Mouse (Mus musculus) midbrain, embryonic 15.5 days (tissue): ENCODE measurements around the gene Zbtb20. TPM values are rescaled to one million over a fixed set of nuclear protein-coding genes. Genes with fewer than 3 reads are reported as not detected.

Source experiments
- ATAC-seq: fragments of 200-750 bp; cut with Nextera tagmentation; replicated peaks from 2 replicates; pipeline ENCODE4 v1.8.0; 2017; ENCODE audit warnings: moderate TSS enrichment
- H3K27ac ChIP-seq: fragments of 300-500 bp; sonication (generic); 2 replicates; pipeline ENCODE4 v1.5.1; 2015; ENCODE audit warnings: mild to moderate bottlenecking, inconsistent platforms
- H3K27me3 ChIP-seq: fragments of 300-500 bp; sonication (generic); replicated peaks from 2 replicates; pipeline ENCODE4 v1.6.1; 2015; ENCODE audit warnings: inconsistent platforms
- H3K36me3 ChIP-seq: fragments of 300-500 bp; sonication (generic); replicated peaks from 2 replicates; pipeline ENCODE4 v1.6.1; 2015; ENCODE audit warnings: inconsistent platforms
- H3K4me1 ChIP-seq: fragments of 300-500 bp; sonication (generic); 2 replicates; pipeline ENCODE4 v1.6.1; 2015; ENCODE audit warnings: inconsistent platforms
- H3K4me2 ChIP-seq: fragments of 300-500 bp; sonication (generic); 2 replicates; pipeline ENCODE4 v1.6.1; 2015; ENCODE audit warnings: inconsistent platforms, mild to moderate bottlenecking, moderate library complexity
- H3K4me3 ChIP-seq: fragments of 300-500 bp; sonication (generic); 2 replicates; pipeline ENCODE4 v1.5.1; 2015; ENCODE audit warnings: mild to moderate bottlenecking, inconsistent platforms
- H3K9ac ChIP-seq: fragments of 300-500 bp; sonication (generic); 2 replicates; pipeline ENCODE4 v1.6.1; 2015; ENCODE audit warnings: mild to moderate bottlenecking, inconsistent platforms
- H3K9me3 ChIP-seq: fragments of 300-500 bp; sonication (generic); 2 replicates; pipeline ENCODE4 v1.6.1; 2016; ENCODE audit warnings: inconsistent platforms
- WGBS: fragments of 180-500 bp; shearing (Covaris S2); methylation state at CpG from one replicate; pipeline ENCODE4 v1.1.7; 2015; ENCODE audit warnings: mixed read lengths; 5-methylcytosine and 5-hydroxymethylcytosine counted together
- polyA plus RNA-seq: library from polyadenylated mRNA; unstranded; fragments of >200 nt; fragmentation: Nextera tagmentation; extraction: Ambion mirVana; gene quantifications from 2 replicates; pipeline ENCODE4 v1.2.1, GENCODE M21; 2015

The Zbtb20 gene
- polyA plus RNA-seq, 1 experiment from 2014 or later = 76.5 TPM

DNA sequence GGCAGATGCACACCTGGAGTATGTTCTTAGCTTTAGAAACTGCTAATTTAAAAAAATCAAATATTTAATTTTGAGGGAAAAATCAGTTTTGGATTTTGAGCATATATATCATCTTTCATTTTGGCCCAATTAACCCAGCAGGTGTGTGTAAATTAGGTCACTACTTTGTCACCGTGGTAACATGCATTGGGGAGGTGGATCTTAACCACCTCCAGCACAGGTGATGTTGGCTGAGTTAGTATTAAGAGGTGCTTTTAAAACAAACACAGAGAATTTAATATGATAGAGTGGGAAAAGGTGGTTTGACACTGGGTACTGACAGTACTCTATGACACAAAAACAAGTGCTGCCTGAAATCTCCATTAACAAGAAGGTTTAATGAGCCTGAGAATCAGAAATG lies 218.5 kb downstream of the Zbtb20 start:
- Histone ChIP-seq H3K4me3 (no peak overlapping the region), H3K9ac (no peak overlapping the region), H3K27me3 (no peaks in the 10 kb centered on the region), H3K27ac (no peak overlapping the region), H3K9me3 (no peaks in the 10 kb centered on the region), H3K36me3 (no peaks in the 10 kb centered on the region), H3K4me2 (no peak overlapping the region), H3K4me1 (no peaks in the 10 kb centered on the region)
- ATAC-seq = no peak
- WGBS = 90% methylated on average over 1 of the region's 1 CpGs

DNA sequence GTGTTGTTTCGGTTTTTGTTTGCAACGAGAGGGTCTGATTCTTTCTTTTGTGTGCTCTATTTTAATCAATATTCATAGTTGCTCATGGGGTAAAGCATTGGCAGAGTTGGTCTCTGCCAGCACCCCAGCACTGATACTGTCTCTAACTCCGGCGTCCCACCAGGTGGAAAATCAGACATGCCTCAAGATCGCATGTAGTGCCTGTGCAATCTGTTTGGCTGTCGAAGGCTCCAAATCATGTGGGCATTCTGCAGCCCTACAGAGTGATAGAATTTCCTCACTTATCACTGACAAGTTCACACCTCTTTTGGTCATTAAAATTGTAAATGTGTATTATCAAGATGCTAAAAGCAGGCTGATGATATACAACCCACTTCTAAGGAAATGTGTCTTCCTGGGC lies 219.1 kb downstream of the Zbtb20 start:
- no peak for ATAC-seq

DNA sequence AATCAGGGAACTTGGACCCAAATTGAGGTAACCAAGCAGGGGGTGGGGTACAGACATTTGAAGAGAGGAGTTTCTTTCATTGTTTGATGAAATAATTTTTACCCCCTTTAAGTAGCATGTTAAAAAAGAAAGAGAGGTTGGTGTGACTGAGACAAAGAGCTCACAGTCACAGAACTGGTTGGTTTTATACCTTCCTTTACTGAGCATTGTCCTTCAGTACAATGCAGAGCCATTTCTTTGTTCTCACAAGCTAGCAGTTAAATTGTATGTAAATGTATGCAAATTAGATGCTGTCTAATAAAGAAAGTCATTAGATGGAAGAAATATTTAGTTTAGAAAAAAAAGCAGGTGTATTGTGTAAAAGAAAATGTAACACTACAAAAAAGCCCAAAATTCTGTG lies 220.4 kb downstream of the Zbtb20 start:
- no peak overlapping the region for H3K4me3 ChIP-seq
- H3K27ac ChIP-seq = peak overlapping the region; percentile 45; the same call in 1 of the 2 replicates
- ATAC-seq = no peak; the same call in 1 of the 2 replicates
- H3K9me3 ChIP-seq = no peaks in the 10 kb centered on the region
- no peaks in the 10 kb centered on the region for H3K36me3 ChIP-seq
- no peak overlapping the region for H3K4me2 ChIP-seq
- H3K27me3 ChIP-seq = no peaks in the 10 kb centered on the region
- no peaks in the 10 kb centered on the region for H3K4me1 ChIP-seq
- no peak overlapping the region for H3K9ac ChIP-seq

More for the DNA sequence above, 219.1 kb downstream of the Zbtb20 start:
- H3K36me3 ChIP-seq = no peaks in the 10 kb centered on the region
- no peaks in the 10 kb centered on the region for H3K9me3 ChIP-seq
- no peaks in the 10 kb centered on the region for H3K4me1 ChIP-seq
- no peaks in the 10 kb centered on the region for H3K27me3 ChIP-seq
- H3K4me2 ChIP-seq = no peak overlapping the region
- no peak overlapping the region for H3K27ac ChIP-seq
- 81% methylated on average over 6 of the region's 6 CpGs for WGBS
- H3K9ac ChIP-seq = no peak overlapping the region
- H3K4me3 ChIP-seq = no peak overlapping the region

DNA sequence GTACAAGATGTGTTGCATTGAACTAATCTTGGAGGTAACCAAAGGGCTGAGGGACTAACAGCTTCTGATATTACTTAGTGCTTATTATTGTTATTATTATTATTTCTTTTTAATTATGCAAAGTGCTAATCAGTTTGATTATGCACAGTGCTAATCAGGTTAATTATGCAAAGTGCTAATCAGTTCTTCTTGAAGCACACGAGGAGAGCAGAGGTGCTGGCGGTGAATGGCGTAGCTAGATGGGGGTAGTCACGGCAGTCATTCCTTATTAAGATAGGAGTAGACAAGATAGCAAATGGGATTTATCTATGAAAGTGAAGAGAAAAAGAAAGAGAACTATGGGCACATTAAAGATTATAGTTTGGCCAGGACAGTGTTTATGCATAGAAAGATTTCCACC lies 222.5 kb downstream of the Zbtb20 start:
- no peak for ATAC-seq
- H3K4me1 ChIP-seq = no peaks in the 10 kb centered on the region
- no peak overlapping the region for H3K4me3 ChIP-seq
- no peak overlapping the region for H3K9ac ChIP-seq
- H3K36me3 ChIP-seq = no peaks in the 10 kb centered on the region
- no peaks in the 10 kb centered on the region for H3K27me3 ChIP-seq
- WGBS = 56% methylated on average over 4 of the region's 4 CpGs
- H3K9me3 ChIP-seq = no peaks in the 10 kb centered on the region
- H3K27ac ChIP-seq = no peak overlapping the region
- no peak overlapping the region for H3K4me2 ChIP-seq

DNA sequence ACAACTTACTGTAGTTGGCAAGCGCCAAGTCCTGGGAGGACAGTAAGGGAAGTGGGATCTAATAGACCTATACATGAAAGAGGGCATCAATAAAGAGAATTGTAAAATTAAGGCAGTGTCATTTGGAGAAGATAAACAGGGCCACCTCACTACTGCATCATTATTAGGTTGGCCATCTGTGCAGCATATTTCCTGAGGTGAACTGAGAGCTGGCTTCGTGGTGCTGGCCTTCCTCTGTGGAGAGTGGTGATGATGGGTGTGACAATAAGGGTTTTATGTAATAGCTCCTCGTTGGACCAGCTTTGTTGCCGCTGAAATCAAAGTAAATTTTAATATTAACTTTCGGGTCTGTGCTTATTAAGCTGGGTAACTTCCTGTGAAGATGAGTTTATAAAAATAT lies 223.0 kb downstream of the Zbtb20 start:
- Histone ChIP-seq H3K36me3 (no peaks in the 10 kb centered on the region), H3K4me1 (no peaks in the 10 kb centered on the region), H3K27ac (no peak overlapping the region), H3K27me3 (no peaks in the 10 kb centered on the region), H3K4me3 (no peak overlapping the region), H3K9me3 (no peaks in the 10 kb centered on the region), H3K9ac (no peak overlapping the region), H3K4me2 (no peak overlapping the region)
- ATAC-seq = no peak
- WGBS = 82% methylated on average over 5 of the region's 5 CpGs

DNA sequence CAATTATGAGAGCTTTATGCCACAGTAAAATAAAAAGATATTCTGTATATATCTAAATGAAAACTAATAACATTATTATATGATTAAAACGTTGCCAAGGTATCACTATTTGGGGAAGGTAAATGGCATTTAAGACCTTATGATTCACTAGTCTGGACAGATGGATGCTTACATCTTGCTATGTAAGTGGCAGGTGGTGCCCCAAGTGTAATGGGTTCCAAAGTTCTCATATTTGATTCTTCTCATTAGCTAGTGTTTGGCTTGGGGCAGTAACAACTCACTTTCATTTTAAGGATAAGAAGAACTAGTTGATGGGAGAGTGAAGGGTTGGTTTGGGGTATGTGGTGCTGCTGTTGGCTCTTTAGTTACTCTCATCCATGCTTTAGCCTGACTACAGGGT lies 235.6 kb downstream of the Zbtb20 start:
- Histone ChIP-seq H3K27me3 (no peaks in the 10 kb centered on the region), H3K4me1 (no peaks in the 10 kb centered on the region), H3K4me2 (no peak overlapping the region), H3K27ac (no peak overlapping the region), H3K4me3 (no peak overlapping the region), H3K9me3 (no peaks in the 10 kb centered on the region), H3K9ac (no peak overlapping the region), H3K36me3 (no peaks in the 10 kb centered on the region)
- no peak for ATAC-seq
- 80% methylated on average over 1 of the region's 1 CpGs for WGBS

DNA sequence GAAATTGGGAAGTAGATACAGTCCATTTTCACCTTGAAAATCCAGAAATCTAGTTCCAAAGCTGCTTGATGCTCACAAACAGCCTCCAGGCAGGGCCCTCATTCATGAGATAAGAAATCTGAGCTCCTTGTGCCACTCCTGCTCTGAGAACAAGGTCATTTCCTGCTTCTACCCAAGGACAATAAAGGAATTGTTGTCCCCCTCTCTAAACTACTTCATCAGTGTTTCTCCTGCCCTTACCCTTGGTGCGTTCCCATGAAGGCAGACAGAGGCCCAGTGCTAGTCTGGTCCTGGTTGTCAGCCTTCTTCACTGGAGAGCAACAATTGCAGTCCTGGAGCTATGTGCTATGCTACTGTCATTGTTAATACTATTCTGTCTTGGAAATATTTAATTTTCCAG lies 238.3 kb downstream of the Zbtb20 start:
- Histone ChIP-seq H3K4me1 (no peaks in the 10 kb centered on the region), H3K9me3 (no peaks in the 10 kb centered on the region), H3K9ac (no peak overlapping the region), H3K4me3 (no peak overlapping the region), H3K27ac (no peak overlapping the region), H3K36me3 (no peaks in the 10 kb centered on the region), H3K27me3 (no peaks in the 10 kb centered on the region), H3K4me2 (no peak overlapping the region)
- WGBS = 79% methylated on average over 1 of the region's 1 CpGs
- ATAC-seq = no peak

DNA sequence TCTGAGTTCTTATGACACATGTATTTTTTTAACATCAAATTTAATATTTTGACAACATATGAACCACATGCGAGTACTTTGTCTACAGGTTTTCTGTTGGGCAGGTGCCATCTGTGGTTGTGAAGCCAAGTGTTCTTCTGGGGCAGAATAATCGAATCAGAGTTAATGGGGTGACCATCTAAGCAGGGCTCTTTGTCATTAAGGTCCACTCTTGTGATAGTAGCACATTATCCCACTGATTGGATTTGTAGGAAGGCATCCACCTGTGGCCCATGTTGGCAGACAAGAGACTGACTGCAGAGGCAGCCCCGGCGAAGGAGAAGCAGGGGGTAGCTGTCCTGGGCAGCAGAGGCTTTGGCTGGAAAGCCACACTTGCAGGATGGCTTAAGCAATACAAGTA lies 254.3 kb downstream of the Zbtb20 start:
- H3K4me2 ChIP-seq = no peak overlapping the region
- H3K9me3 ChIP-seq = no peaks in the 10 kb centered on the region
- H3K9ac ChIP-seq = no peak overlapping the region
- H3K4me1 ChIP-seq = peaks cover 8% of the 10 kb centered on the region; the same call in 1 of the 2 replicates
- H3K36me3 ChIP-seq = no peaks in the 10 kb centered on the region
- WGBS = 73% methylated on average over 4 of the region's 4 CpGs
- ATAC-seq = no peak; the same call in 1 of the 2 replicates
- H3K27me3 ChIP-seq = no peaks in the 10 kb centered on the region
- H3K27ac ChIP-seq = peak overlapping the region; percentile 58; the same call in 1 of the 2 replicates
- H3K4me3 ChIP-seq = no peak overlapping the region

DNA sequence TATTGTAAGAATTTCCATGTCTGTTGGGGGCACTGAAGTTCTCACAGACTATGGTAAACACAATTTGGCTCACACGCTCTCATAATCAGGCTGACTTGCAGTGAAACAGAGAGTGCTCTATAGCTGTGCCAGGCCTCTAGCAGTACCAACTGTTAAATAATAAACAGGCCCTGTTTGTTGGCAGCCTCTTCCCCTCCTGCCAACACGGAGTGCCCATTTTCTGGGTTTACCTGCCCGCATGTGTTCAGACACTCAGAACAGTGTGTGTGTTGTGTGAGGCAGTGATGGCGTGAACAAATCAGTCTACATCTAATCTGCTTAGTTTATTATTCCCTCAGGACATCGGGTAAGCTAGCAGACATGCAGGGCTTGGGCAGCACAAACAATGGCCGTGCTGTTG lies 254.9 kb downstream of the Zbtb20 start:
- Histone ChIP-seq H3K9ac (no peak overlapping the region), H3K4me3 (no peak overlapping the region), H3K9me3 (no peaks in the 10 kb centered on the region), H3K4me2 (no peak overlapping the region), H3K27ac (peak overlapping the region; percentile 58), H3K27me3 (no peaks in the 10 kb centered on the region), H3K4me1 (peaks cover 8% of the 10 kb centered on the region; the same call in 1 of the 2 replicates), H3K36me3 (no peaks in the 10 kb centered on the region)
- 39% methylated on average over 6 of the region's 6 CpGs for WGBS
- peak; percentile 79 for ATAC-seq

DNA sequence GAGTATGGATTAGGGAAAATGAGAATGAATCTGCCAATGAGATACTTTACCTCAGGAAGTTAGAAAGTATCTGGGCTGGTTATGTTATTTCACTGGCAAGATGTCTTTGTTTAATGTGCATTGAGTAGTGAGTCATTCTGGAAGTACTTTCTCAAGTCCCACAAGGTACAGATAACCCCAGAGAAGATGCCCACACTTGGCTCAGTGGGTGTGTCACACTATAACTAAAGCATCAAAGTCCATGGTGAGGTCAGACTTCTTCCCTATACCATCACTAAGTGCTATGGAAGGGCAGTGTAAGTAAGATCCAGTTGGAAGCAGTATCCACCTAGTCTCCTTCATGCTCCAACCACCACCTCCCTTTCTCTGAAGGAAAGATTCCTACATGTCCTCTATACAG lies 255.4 kb downstream of the Zbtb20 start:
- ATAC-seq = no peak
- H3K4me3 ChIP-seq = no peak overlapping the region
- H3K9ac ChIP-seq = no peak overlapping the region
- H3K27me3 ChIP-seq = no peaks in the 10 kb centered on the region
- H3K4me2 ChIP-seq = no peak overlapping the region
- H3K9me3 ChIP-seq = no peaks in the 10 kb centered on the region
- no peaks in the 10 kb centered on the region for H3K36me3 ChIP-seq
- peaks cover 8% of the 10 kb centered on the region; the same call in 1 of the 2 replicates for H3K4me1 ChIP-seq
- H3K27ac ChIP-seq = peak overlapping the region; percentile 58

DNA sequence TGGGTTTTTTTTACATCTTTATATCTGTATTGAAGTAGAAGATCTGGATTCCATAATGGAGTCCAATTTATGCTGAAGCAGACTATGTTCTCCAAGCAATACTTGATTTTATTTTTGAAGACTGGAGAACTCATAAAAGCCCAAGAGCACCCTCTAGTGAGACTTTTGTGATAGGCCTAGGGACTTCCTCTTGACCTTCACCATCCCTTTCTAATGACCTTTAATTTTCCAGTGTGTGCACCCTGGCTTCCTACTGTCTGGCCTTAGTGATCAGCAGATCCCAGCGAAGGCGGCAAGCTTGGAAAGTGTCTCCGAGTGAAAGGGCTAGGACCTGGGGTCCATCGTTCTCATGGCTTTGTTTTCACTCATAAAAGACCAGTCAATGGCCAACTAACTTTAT lies 292.8 kb downstream of the Zbtb20 start:
- WGBS = 69% methylated on average over 4 of the region's 4 CpGs
- Histone ChIP-seq H3K4me2 (no peak overlapping the region), H3K27ac (no peak overlapping the region), H3K9ac (no peak overlapping the region), H3K4me3 (no peak overlapping the region), H3K36me3 (no peaks in the 10 kb centered on the region), H3K4me1 (no peaks in the 10 kb centered on the region), H3K27me3 (no peaks in the 10 kb centered on the region), H3K9me3 (no peaks in the 10 kb centered on the region)
- no peak for ATAC-seq

DNA sequence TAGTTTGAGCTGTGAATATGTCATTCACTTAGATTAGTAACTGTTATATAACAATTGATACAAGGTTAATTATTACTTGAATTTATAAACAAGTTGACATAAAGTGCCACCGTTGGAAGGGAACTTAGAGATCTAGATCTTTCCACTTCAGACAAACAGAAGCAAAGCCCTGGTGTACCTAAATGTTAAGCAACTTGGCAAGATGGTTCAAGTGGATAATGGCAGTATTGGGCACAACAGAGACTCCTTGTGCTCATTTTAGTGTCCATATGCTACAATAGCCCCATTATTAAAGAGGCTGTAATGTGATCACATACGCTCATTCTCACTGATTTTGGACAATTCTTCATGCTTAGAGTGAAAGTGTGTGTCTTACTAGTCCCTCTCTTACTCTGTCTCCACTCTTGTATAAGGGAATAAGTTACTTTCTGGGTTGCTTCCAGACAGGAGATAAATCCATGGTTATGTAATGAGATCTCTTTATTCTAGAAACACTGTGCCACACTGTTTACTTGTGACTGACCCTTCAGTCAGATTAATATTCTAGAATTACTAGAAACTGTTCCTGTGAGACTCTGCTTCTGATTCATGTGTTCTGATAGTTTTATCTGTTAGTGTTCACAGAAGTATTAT lies 293.7 kb downstream of the Zbtb20 start:
- no peak overlapping the region for H3K9ac ChIP-seq
- H3K36me3 ChIP-seq = no peaks in the 10 kb centered on the region
- no peak for ATAC-seq
- H3K9me3 ChIP-seq = no peaks in the 10 kb centered on the region
- no peaks in the 10 kb centered on the region for H3K4me1 ChIP-seq
- H3K4me3 ChIP-seq = no peak overlapping the region
- H3K27me3 ChIP-seq = no peaks in the 10 kb centered on the region
- 88% methylated on average over 2 of the region's 2 CpGs for WGBS
- no peak overlapping the region for H3K4me2 ChIP-seq
- no peak overlapping the region for H3K27ac ChIP-seq

DNA sequence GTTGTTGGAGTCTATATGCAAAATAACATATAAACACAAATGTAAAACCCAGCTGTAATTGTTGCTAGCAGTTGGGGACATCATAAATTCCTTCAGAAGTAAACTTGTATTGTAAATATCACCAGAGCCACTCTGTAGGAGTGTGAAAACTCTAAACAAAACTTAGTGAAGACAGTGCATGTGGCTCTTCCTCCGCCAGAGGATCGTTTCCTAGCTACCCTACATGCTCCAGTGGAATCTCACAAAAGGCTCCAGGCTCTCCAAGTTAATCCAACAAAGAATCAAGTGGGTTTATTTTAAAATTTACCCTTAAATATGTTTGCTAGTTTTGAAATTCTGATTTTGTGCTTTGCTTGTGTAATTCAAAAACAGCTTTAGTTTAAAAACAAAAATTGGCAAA lies 296.5 kb downstream of the Zbtb20 start:
- Histone ChIP-seq H3K4me1 (no peaks in the 10 kb centered on the region), H3K4me2 (no peak overlapping the region), H3K27ac (no peak overlapping the region), H3K36me3 (no peaks in the 10 kb centered on the region), H3K9me3 (no peaks in the 10 kb centered on the region), H3K27me3 (no peaks in the 10 kb centered on the region), H3K4me3 (no peak overlapping the region), H3K9ac (no peak overlapping the region)
- 14% methylated on average over 2 of the region's 2 CpGs for WGBS
- ATAC-seq = no peak
